In the genomic region with DNA sequence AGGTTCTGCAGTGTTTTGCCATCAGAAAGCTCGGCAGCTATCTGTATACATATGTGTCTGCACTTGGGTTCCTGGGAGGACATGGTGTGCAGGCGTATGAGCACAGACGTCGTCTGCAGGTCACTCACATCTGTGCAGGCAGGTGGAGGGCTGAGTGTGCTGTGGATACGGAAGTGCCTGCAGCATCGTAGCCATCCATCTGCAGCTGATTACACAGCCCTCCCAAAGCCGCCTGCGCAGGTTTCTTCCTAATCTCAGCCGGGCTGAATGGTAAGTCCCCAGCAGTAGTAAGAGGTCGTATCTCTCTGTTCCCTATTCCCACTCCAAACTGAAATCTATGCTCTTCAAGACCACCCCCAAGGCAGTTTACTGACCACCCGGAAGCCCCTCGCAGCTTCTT, we compare ENCODE assay signal across 16 mouse cellular contexts. TPM values are rescaled to one million over a fixed set of nuclear protein-coding genes. Genes with fewer than 3 reads are reported as not detected.
DNase-seq lines count a peak whose midpoint lies in the region; ATAC-seq and TF ChIP-seq lines count a peak whose summit lies in the region.
"Had no signal": no experiment of that assay in that cellular context is flagged by ENCODE, and none has a peak within 500 bp of the region (broad histone marks: within the 10 kb centered on the region; RNA-seq: fewer than 3 reads in every experiment).

No protein-coding gene starts in this region.

- WGBS in hindbrain, embryonic 10.5 days = 63% methylated on average over 12 of the region's 12 CpGs
- 70% methylated on average over 12 of the region's 12 CpGs for WGBS in hindbrain, embryonic 11.5 days
- WGBS in hindbrain, embryonic 13.5 days = 58% methylated on average over 12 of the region's 12 CpGs
- 21% methylated on average over 12 of the region's 12 CpGs for WGBS in limb, embryonic 14.5 days

- H3K9ac ChIP-seq in hindbrain, embryonic 11.5 days (ENCODE audit: low read depth, low read length) = no peak overlapping the region
- H3K9ac ChIP-seq in hindbrain, embryonic 13.5 days = no peak overlapping the region
- H3K9ac ChIP-seq in limb, embryonic 14.5 days (ENCODE audit: low read depth, low read length, severe bottlenecking) = no peak overlapping the region
- H3K9ac ChIP-seq: embryonic facial prominence, embryonic 15.5 days; forebrain, embryonic 15.5 days; intestine, embryonic 15.5 days; liver, embryonic 14.5 days had no signal

- no peak overlapping the region for H3K4me2 ChIP-seq in hindbrain, embryonic 11.5 days (replicated peaks; ENCODE audit: low read depth, low read length)
- 0 out of 2 replicates have a peak overlapping the region, but pooled peaks have one; percentile 1 for H3K4me2 ChIP-seq in hindbrain, embryonic 13.5 days
- no peak overlapping the region for H3K4me2 ChIP-seq in limb, embryonic 14.5 days (replicated peaks; ENCODE audit: low read depth, low read length, severe bottlenecking)
- H3K4me2 ChIP-seq: embryonic facial prominence, embryonic 15.5 days; forebrain, embryonic 15.5 days; heart, embryonic 11.5 days; intestine, embryonic 15.5 days had no signal

- no peak for TF ChIP-seq POLR2A in limb, embryonic 14.5 days (IDR thresholded peaks at IDR 0.05; ENCODE audit: borderline replicate concordance, extremely low read depth, insufficient read depth, insufficient read length)

- DNase-seq in hindbrain, embryonic 10.5 days (ENCODE audit: low spot score) = no peak
- DNase-seq in hindbrain, embryonic 11.5 days (ENCODE audit: low spot score) = no peak
- DNase-seq in brain, adult 2 months (ENCODE audit: low read depth, low spot score) = peak; percentile 38
- peak; percentile 22 for DNase-seq in limb, embryonic 14.5 days (ENCODE audit: low spot score)
- no peak for DNase-seq in cerebellum, adult 8-10 months
- no peak for DNase-seq in right cerebral cortex, postnatal 10 days (ENCODE audit: low spot score in 2 of 2)
- DNase-seq: cerebellum, adult 2 months; heart, postnatal 14 days had no signal

- peaks cover 36% of the 10 kb centered on the region for H3K4me1 ChIP-seq in hindbrain, embryonic 10.5 days (replicated peaks)
- H3K4me1 ChIP-seq in hindbrain, embryonic 11.5 days (replicated peaks; ENCODE audit: control insufficient read depth, insufficient read depth, low read length) = peaks cover 4% of the 10 kb centered on the region
- H3K4me1 ChIP-seq in hindbrain, embryonic 13.5 days (replicated peaks) = peaks cover 29% of the 10 kb centered on the region
- H3K4me1 ChIP-seq in limb, embryonic 14.5 days (ENCODE audit: control insufficient read depth, insufficient read depth, low read length) = peaks cover 16% of the 10 kb centered on the region

- no peaks in the 10 kb centered on the region for H3K36me3 ChIP-seq in hindbrain, embryonic 10.5 days
- H3K36me3 ChIP-seq in hindbrain, embryonic 11.5 days (ENCODE audit: control insufficient read depth, insufficient read depth, low read length) = no peaks in the 10 kb centered on the region
- H3K36me3 ChIP-seq in hindbrain, embryonic 13.5 days = no peaks in the 10 kb centered on the region
- H3K36me3 ChIP-seq in limb, embryonic 14.5 days (ENCODE audit: control insufficient read depth, insufficient read depth, low read length) = no peaks in the 10 kb centered on the region
- H3K36me3 ChIP-seq: embryonic facial prominence, embryonic 15.5 days; forebrain, embryonic 15.5 days; intestine, embryonic 15.5 days had no signal

- ATAC-seq in hindbrain, embryonic 11.5 days (ENCODE audit: low FRiP score) = no peak
- ATAC-seq in hindbrain, embryonic 13.5 days (ENCODE audit: low FRiP score) = no peak
- no peak for ATAC-seq in limb, embryonic 14.5 days (ENCODE audit: low FRiP score, low read depth)
- ATAC-seq in cerebellum, adult (ENCODE audit: insufficient number of reproducible peaks, low FRiP score, low TSS enrichment) = no peak
- ATAC-seq: forebrain, embryonic 15.5 days; intestine, embryonic 15.5 days had no signal

- H3K27me3 ChIP-seq in hindbrain, embryonic 10.5 days (ENCODE audit: insufficient read depth, poor library complexity, severe bottlenecking) = peaks cover 61% of the 10 kb centered on the region
- H3K27me3 ChIP-seq in hindbrain, embryonic 11.5 days (ENCODE audit: control insufficient read depth, insufficient read depth, low read length) = no peaks in the 10 kb centered on the region; the same call in 1 of the 2 replicates
- H3K27me3 ChIP-seq in hindbrain, embryonic 13.5 days = 0 out of 2 replicates have a peak, but pooled peaks cover 10% of the 10 kb centered on the region
- no peaks in the 10 kb centered on the region for H3K27me3 ChIP-seq in limb, embryonic 14.5 days (ENCODE audit: control insufficient read depth, insufficient read depth, low read length)
- H3K27me3 ChIP-seq: embryonic facial prominence, embryonic 15.5 days; forebrain, embryonic 15.5 days; intestine, embryonic 15.5 days had no signal

- peak overlapping the region; percentile 88 for H3K27ac ChIP-seq in hindbrain, embryonic 10.5 days
- no peak overlapping the region for H3K27ac ChIP-seq in hindbrain, embryonic 11.5 days (ENCODE audit: low read depth, low read length)
- H3K27ac ChIP-seq in hindbrain, embryonic 13.5 days = 0 out of 2 replicates have a peak overlapping the region, but pooled peaks have one; percentile 52
- H3K27ac ChIP-seq in limb, embryonic 14.5 days (replicated peaks; ENCODE audit: low read depth, low read length) = no peak overlapping the region
- H3K27ac ChIP-seq: embryonic facial prominence, embryonic 15.5 days; forebrain, embryonic 15.5 days; intestine, embryonic 15.5 days; liver, embryonic 14.5 days had no signal

- H3K9me3 ChIP-seq in hindbrain, embryonic 10.5 days = no peaks in the 10 kb centered on the region
- H3K9me3 ChIP-seq in hindbrain, embryonic 11.5 days (ENCODE audit: control insufficient read depth, low read length) = no peaks in the 10 kb centered on the region
- no peaks in the 10 kb centered on the region for H3K9me3 ChIP-seq in hindbrain, embryonic 13.5 days
- H3K9me3 ChIP-seq in limb, embryonic 14.5 days (ENCODE audit: control insufficient read depth, low read length) = no peaks in the 10 kb centered on the region
- H3K9me3 ChIP-seq: embryonic facial prominence, embryonic 15.5 days; forebrain, embryonic 15.5 days; intestine, embryonic 15.5 days had no signal

- H3K4me3 ChIP-seq in hindbrain, embryonic 10.5 days = 0 out of 2 replicates have a peak overlapping the region, but pooled peaks have one; percentile 2
- H3K4me3 ChIP-seq in hindbrain, embryonic 11.5 days (ENCODE audit: low read depth, low read length) = no peak overlapping the region
- no peak overlapping the region for H3K4me3 ChIP-seq in hindbrain, embryonic 13.5 days
- H3K4me3 ChIP-seq in limb, embryonic 14.5 days (replicated peaks; ENCODE audit: low read length) = no peak overlapping the region
- H3K4me3 ChIP-seq: embryonic facial prominence, embryonic 15.5 days; forebrain, embryonic 15.5 days; intestine, embryonic 15.5 days had no signal

RNA-seq across cellular contexts. Expression of gene Optc, which starts 1.4 kb away (rescaled TPM):
- 2.1 and 3.6 TPM in 2 replicates for polyA plus RNA-seq in hindbrain, embryonic 10.5 days (2016; fragmentation: Nextera tagmentation; extraction: Ambion mirVana)
- polyA plus RNA-seq in hindbrain, embryonic 11.5 days (2014; fragmentation: Nextera tagmentation; extraction: Ambion mirVana) = 2.4 and 3.0 TPM in 2 replicates
- 2.7 and 3.6 TPM in 2 replicates for polyA plus RNA-seq in hindbrain, embryonic 13.5 days (2015; fragmentation: Nextera tagmentation; extraction: Ambion mirVana)
- 2.4 and 3.7 TPM in 2 replicates for polyA plus RNA-seq in limb, embryonic 14.5 days (2012; rRNA removed)
- 1.0 and 1.1 TPM in 2 replicates for polyA plus RNA-seq in limb, embryonic 14.5 days (2014; fragmentation: Nextera tagmentation; extraction: Ambion mirVana)
- polyA plus RNA-seq: kidney, embryonic 14.5 days had no signal

RNA-seq across cellular contexts. Expression of gene Prelp, which starts 14.8 kb away (rescaled TPM):
- 0.71 and 1.7 TPM in 2 replicates for polyA plus RNA-seq in hindbrain, embryonic 10.5 days (2016; fragmentation: Nextera tagmentation; extraction: Ambion mirVana)
- polyA plus RNA-seq in hindbrain, embryonic 11.5 days (2014; fragmentation: Nextera tagmentation; extraction: Ambion mirVana) = 3.2 and 3.3 TPM in 2 replicates
- 10.2 and 14.8 TPM in 2 replicates for polyA plus RNA-seq in hindbrain, embryonic 13.5 days (2015; fragmentation: Nextera tagmentation; extraction: Ambion mirVana)
- 24.5 and 30.3 TPM in 2 replicates for polyA plus RNA-seq in limb, embryonic 14.5 days (2012; rRNA removed)
- 13.9 TPM in 2 replicates for polyA plus RNA-seq in limb, embryonic 14.5 days (2014; fragmentation: Nextera tagmentation; extraction: Ambion mirVana)

Comparison
In these comparisons a context has a peak if more than half of its experiments do, and no peak if none do; other contexts are left out.
1. H3K27ac ChIP-seq: peak in hindbrain, embryonic 10.5 days (single experiment) and hindbrain, embryonic 13.5 days (single experiment); none in hindbrain, embryonic 11.5 days (single experiment) and limb, embryonic 14.5 days (single experiment).
2. DNase-seq: peak in brain, adult 2 months (single experiment) and limb, embryonic 14.5 days (single experiment); none in hindbrain, embryonic 10.5 days (single experiment), hindbrain, embryonic 11.5 days (single experiment), cerebellum, adult 8-10 months (single experiment) and right cerebral cortex, postnatal 10 days (0 of 2).